Comparison of ENCODE assay signal across 16 mouse cellular contexts in genomic region chr5:64431624-64432023, GRCm38 (mm10).
DNase-seq lines count a peak whose midpoint lies in the region; ATAC-seq lines count a peak whose summit lies in the region.
"Had no signal": no experiment of that assay in that cellular context is flagged by ENCODE, and none has a peak within 500 bp of the region (broad histone marks: within the 10 kb centered on the region; RNA-seq: fewer than 3 reads in every experiment).

No protein-coding gene starts in this region.

- H3K27ac ChIP-seq in lung, embryonic 16.5 days (ENCODE audit: low read length): peak overlapping the region; percentile 61
- H3K27ac ChIP-seq in intestine, embryonic 14.5 days (ENCODE audit: low read depth): peak overlapping the region; percentile 64
- H3K27ac ChIP-seq in heart, embryonic 10.5 days: no peak overlapping the region
- H3K27ac ChIP-seq: heart, embryonic 13.5 days; hindbrain, embryonic 14.5 days had no signal

- no peak overlapping the region for H3K9ac ChIP-seq in lung, embryonic 16.5 days (ENCODE audit: low read length)
- H3K9ac ChIP-seq in intestine, embryonic 14.5 days (ENCODE audit: low read length): no peak overlapping the region
- H3K9ac ChIP-seq: heart, embryonic 13.5 days; hindbrain, embryonic 14.5 days had no signal

- H3K9me3 ChIP-seq in lung, embryonic 16.5 days (ENCODE audit: control insufficient read depth, low read length): no peaks in the 10 kb centered on the region
- H3K9me3 ChIP-seq in intestine, embryonic 14.5 days (ENCODE audit: control insufficient read depth, low read length): no peaks in the 10 kb centered on the region
- H3K9me3 ChIP-seq in heart, embryonic 10.5 days: no peaks in the 10 kb centered on the region
- H3K9me3 ChIP-seq: heart, embryonic 13.5 days had no signal

- no peak overlapping the region for H3K4me2 ChIP-seq in lung, embryonic 16.5 days (ENCODE audit: low read depth, low read length)
- H3K4me2 ChIP-seq in intestine, embryonic 14.5 days (ENCODE audit: low read length): no peak overlapping the region
- H3K4me2 ChIP-seq: heart, embryonic 13.5 days; hindbrain, embryonic 14.5 days had no signal

- H3K4me3 ChIP-seq in lung, embryonic 16.5 days (ENCODE audit: low read length): no peak overlapping the region
- H3K4me3 ChIP-seq in intestine, embryonic 14.5 days (ENCODE audit: low read depth, low read length): no peak overlapping the region
- H3K4me3 ChIP-seq in heart, embryonic 10.5 days: no peak overlapping the region
- H3K4me3 ChIP-seq: heart, embryonic 13.5 days had no signal

- DNase-seq in lung, postnatal 25 days (ENCODE audit: low spot score): no peak
- DNase-seq in intestine, embryonic 14.5 days (ENCODE audit: low spot score): no peak
- peak; percentile 85 for DNase-seq in large intestine, adult 2 months (ENCODE audit: low read depth, low spot score)
- peak; percentile 33 for DNase-seq in urinary bladder, postnatal 25 days (ENCODE audit: low spot score)
- DNase-seq in heart, embryonic 10.5 days (ENCODE audit: low spot score): no peak
- no peak for DNase-seq in spleen, postnatal 4 days (ENCODE audit: low spot score in 2 of 2)
- DNase-seq: cerebellum, adult 11-12 months; embryo, embryonic 11 days; gastrocnemius, postnatal 10 days; left cerebral cortex, postnatal 4 days; thymus, postnatal 14 days had no signal

- H3K4me1 ChIP-seq in lung, embryonic 16.5 days (replicated peaks; ENCODE audit: control insufficient read depth, insufficient read depth, low read length): peaks cover 10% of the 10 kb centered on the region; the same call in 1 of the 2 replicates
- no peaks in the 10 kb centered on the region for H3K4me1 ChIP-seq in intestine, embryonic 14.5 days (replicated peaks; ENCODE audit: control insufficient read depth, insufficient read depth, low read length)
- no peaks in the 10 kb centered on the region for H3K4me1 ChIP-seq in heart, embryonic 10.5 days
- H3K4me1 ChIP-seq: heart, embryonic 13.5 days had no signal

- WGBS in lung, embryonic 16.5 days: 62% methylated on average over 6 of the region's 6 CpGs
- 67% methylated on average over 6 of the region's 6 CpGs for WGBS in intestine, embryonic 14.5 days
- 33% methylated on average over 6 of the region's 6 CpGs for WGBS in large intestine, adult 2 months
- 79% methylated on average over 6 of the region's 6 CpGs for WGBS in heart, embryonic 10.5 days

- H3K27me3 ChIP-seq in lung, embryonic 16.5 days (ENCODE audit: control insufficient read depth, insufficient read depth, low read depth, low read length): no peaks in the 10 kb centered on the region
- H3K27me3 ChIP-seq in intestine, embryonic 14.5 days (replicated peaks; ENCODE audit: control insufficient read depth, insufficient read depth, low read length): no peaks in the 10 kb centered on the region
- H3K27me3 ChIP-seq in heart, embryonic 10.5 days (ENCODE audit: insufficient read depth, poor library complexity, severe bottlenecking): no peaks in the 10 kb centered on the region; the same call in 1 of the 2 replicates
- H3K27me3 ChIP-seq: heart, embryonic 13.5 days had no signal

- no peak for ATAC-seq in lung, embryonic 16.5 days (ENCODE audit: low read depth)
- ATAC-seq in intestine, embryonic 14.5 days (replicated peaks; ENCODE audit: low FRiP score, low TSS enrichment, low read depth): peak; percentile 93
- ATAC-seq: CD4-positive, CD25-positive, alpha-beta regulatory T cell, adult 4 months; forebrain, embryonic 14.5 days had no signal

- no peaks in the 10 kb centered on the region for H3K36me3 ChIP-seq in lung, embryonic 16.5 days (ENCODE audit: control insufficient read depth, insufficient read depth, low read length)
- no peaks in the 10 kb centered on the region for H3K36me3 ChIP-seq in intestine, embryonic 14.5 days (ENCODE audit: control insufficient read depth, insufficient read depth, low read length)
- H3K36me3 ChIP-seq in heart, embryonic 10.5 days: no peaks in the 10 kb centered on the region
- H3K36me3 ChIP-seq: heart, embryonic 13.5 days had no signal

Comparison
In these comparisons a context has a peak if more than half of its experiments do, and no peak if none do; other contexts are left out.
1. DNase-seq: peak in large intestine, adult 2 months (single experiment) and urinary bladder, postnatal 25 days (single experiment); none in lung, postnatal 25 days (single experiment), intestine, embryonic 14.5 days (single experiment), heart, embryonic 10.5 days (single experiment) and spleen, postnatal 4 days (0 of 2).